Mouse (Mus musculus) heart, embryonic 11.5 days (tissue): Measurements from ENCODE around the gene Gm3411. TPM values are rescaled to one million over a fixed set of nuclear protein-coding genes. Genes with fewer than 3 reads are reported as not detected.
"Not testable (repeated sequence)": the region's sequence is repeated elsewhere in the genome, so short reads cannot be mapped to it uniquely, and the experiment has no call there.

Experiments
- ATAC-seq: fragments of 200-750 bp; cut with Nextera tagmentation; replicated peaks from 2 replicates; pipeline ENCODE4 v1.8.0; 2017; ENCODE audit warnings: moderate library complexity; ENCODE audit not compliant: insufficient number of reproducible peaks, low FRiP score, low TSS enrichment
- H3K27ac ChIP-seq: fragments of 300-500 bp; sonication (generic); 2 replicates; pipeline ENCODE4 v1.5.1; 2014; ENCODE audit warnings: mild to moderate bottlenecking, low read depth, low read length
- H3K27me3 ChIP-seq: fragments of 300-500 bp; sonication (generic); 2 replicates; pipeline ENCODE4 v1.6.1; 2014; ENCODE audit warnings: mild to moderate bottlenecking, low read length, mixed read lengths; ENCODE audit not compliant: control insufficient read depth, insufficient read depth
- H3K36me3 ChIP-seq: fragments of 300-500 bp; sonication (generic); 2 replicates; pipeline ENCODE4 v1.6.1; 2014; ENCODE audit warnings: mild to moderate bottlenecking, low read length, moderate library complexity, mixed read lengths; ENCODE audit not compliant: control insufficient read depth, insufficient read depth
- H3K4me1 ChIP-seq: fragments of 300-500 bp; sonication (generic); 2 replicates; pipeline ENCODE4 v1.6.1; 2014; ENCODE audit warnings: low read length; ENCODE audit not compliant: control insufficient read depth, insufficient read depth
- H3K4me2 ChIP-seq: fragments of 300-500 bp; sonication (generic); 2 replicates; pipeline ENCODE4 v1.6.1; 2014; ENCODE audit warnings: mild to moderate bottlenecking, moderate library complexity
- H3K4me3 ChIP-seq: fragments of 300-500 bp; sonication (generic); 2 replicates; pipeline ENCODE4 v1.5.1; 2014; ENCODE audit warnings: low read depth, low read length
- H3K9ac ChIP-seq: fragments of 300-500 bp; sonication (generic); 2 replicates; pipeline ENCODE4 v1.6.1; 2014; ENCODE audit warnings: mild to moderate bottlenecking, low read depth, low read length, moderate library complexity
- H3K9me3 ChIP-seq: fragments of 300-500 bp; sonication (generic); replicated peaks from 2 replicates; pipeline ENCODE4 v1.6.1; 2016; ENCODE audit warnings: low read length; ENCODE audit not compliant: control insufficient read depth
- WGBS: fragments of 180-500 bp; shearing (Covaris S2); extraction: QIAGEN DNeasy Blood & Tissue Kit; methylation state at CpG from one replicate; pipeline ENCODE4 v1.1.7; 2014; ENCODE audit not compliant: insufficient replicate concordance; 5-methylcytosine and 5-hydroxymethylcytosine counted together
- polyA plus RNA-seq: library from polyadenylated mRNA; unstranded; fragments of >200 nt; fragmentation: Nextera tagmentation; extraction: Ambion mirVana; gene quantifications from 2 replicates; pipeline ENCODE4 v1.2.1, GENCODE M21; 2014

Gene Gm3411
- 4.3 and 4.4 TPM in 2 replicates for polyA plus RNA-seq

DNA sequence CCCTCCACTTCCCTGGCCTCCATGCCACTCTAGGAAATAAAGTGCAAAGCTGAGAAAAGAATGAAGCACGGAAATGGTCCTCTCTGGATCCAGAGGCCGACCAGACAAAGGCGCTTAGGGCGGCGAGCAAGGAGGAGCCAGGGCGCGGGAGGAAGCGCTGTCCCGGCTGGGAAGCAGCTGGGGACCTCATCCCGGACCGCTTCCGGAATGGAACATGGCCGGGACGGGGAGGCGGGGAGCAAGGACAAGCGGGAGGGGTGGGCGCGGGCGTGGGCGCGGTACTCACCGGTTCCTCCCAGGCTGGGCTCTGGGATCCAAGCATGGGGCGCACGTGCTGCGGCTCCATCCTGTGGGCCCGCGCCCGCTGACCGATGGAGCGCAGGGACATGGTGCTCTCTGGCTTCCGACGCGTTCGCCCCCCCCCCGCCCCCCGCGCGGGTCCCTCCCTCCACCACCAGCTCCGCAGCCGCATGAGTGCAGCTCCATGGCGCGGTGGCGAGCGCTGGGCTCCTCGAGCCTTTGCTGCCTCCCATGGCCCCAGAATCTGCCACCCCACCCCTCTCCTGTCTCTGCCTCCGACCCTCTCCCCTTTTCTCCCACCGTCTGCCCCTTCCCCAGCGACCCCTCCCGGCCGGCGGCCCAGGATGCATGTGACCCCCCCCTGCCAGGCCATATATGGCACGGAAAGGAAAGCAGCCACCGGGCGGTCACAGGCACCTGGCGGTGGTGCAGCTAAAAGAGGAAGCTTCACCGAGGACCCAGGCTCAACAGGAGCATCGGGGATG lies at the start of gene Gm3411:
Gene Gm3411 (minus strand): TSS at position 320 of the 785 bp plus-strand sequence.
- H3K9ac ChIP-seq: 0 out of 2 replicates have a peak within 1 kb of the TSS, but pooled peaks have one; percentile 59
- H3K4me1 ChIP-seq, H3K27ac ChIP-seq, H3K27me3 ChIP-seq, H3K9me3 ChIP-seq, ATAC-seq, H3K36me3 ChIP-seq: not testable (repeated sequence)
- peak within 1 kb of the TSS; percentile 61 for H3K4me2 ChIP-seq
- H3K4me3 ChIP-seq: peak within 1 kb of the TSS; percentile 46
- 1% methylated on average over 47 of the region's 57 CpGs for WGBS

- not testable (repeated sequence) for H3K4me1 ChIP-seq, H3K27ac ChIP-seq, H3K9me3 ChIP-seq, H3K36me3 ChIP-seq, H3K4me3 ChIP-seq, ATAC-seq, H3K9ac ChIP-seq, H3K27me3 ChIP-seq, H3K4me2 ChIP-seq
- 72% methylated on average over 2 of the region's 2 CpGs for WGBS
These were observed 17.7 kb upstream of the Gm3411 start, which contains the start of gene Gm21103 for GRCm38 (mm10) chr14:6304743-6305142. Gm21103 (minus strand) TSS chr14:6304843.

DNA sequence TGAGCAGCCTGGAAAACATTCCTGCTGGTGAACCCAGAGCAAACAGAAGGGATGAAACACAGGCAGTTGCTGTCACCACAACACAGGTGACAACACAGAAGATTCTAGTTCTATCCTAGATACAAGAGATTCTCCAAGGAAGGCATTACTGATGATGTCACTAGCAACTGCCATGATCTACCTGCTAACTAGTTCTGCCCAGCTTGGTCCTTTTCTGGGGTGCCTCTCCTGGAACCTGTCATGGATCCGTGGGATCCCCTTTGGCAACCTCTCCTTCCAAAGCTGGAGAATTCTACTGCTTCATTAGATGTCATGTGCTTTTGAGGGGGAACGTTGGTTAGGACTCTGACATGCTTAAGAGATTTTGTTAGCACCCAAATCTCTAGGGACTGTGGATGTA lies 67.9 kb downstream of the Gm3411 start, which contains the start of gene Gm21560:
Gene Gm21560 (minus strand): TSS at position 101 of the 400 bp plus-strand sequence.
- WGBS: 63% methylated on average over 1 of the region's 2 CpGs
- H3K9me3 ChIP-seq, H3K4me3 ChIP-seq, H3K36me3 ChIP-seq, H3K4me1 ChIP-seq, H3K27me3 ChIP-seq, H3K4me2 ChIP-seq, ATAC-seq, H3K9ac ChIP-seq, H3K27ac ChIP-seq: not testable (repeated sequence)

Other genes starting within 250 kb of the Gm3411 start
- gene Gm6337, start 229.0 kb downstream of the Gm3411 start, polyA plus RNA-seq: 0.20 TPM in 1 of 2 replicates, not detected in the other
- 1.2 and 2.2 TPM in 2 replicates for gene Gm8206, start 193.3 kb downstream of the Gm3411 start, polyA plus RNA-seq
- gene Gm3468, start 178.6 kb downstream of the Gm3411 start, polyA plus RNA-seq: 3.2 and 3.6 TPM in 2 replicates
- not detected in 2 replicates for gene Gm3476, start 161.4 kb downstream of the Gm3411 start, polyA plus RNA-seq
- gene Gm21560, start 68.0 kb downstream of the Gm3411 start, polyA plus RNA-seq: not detected in 2 replicates
- 0.50 TPM in 1 of 2 replicates, not detected in the other for gene Gm21103, start 17.6 kb upstream of the Gm3411 start, polyA plus RNA-seq
- gene Gm3618, start 56.4 kb upstream of the Gm3411 start, polyA plus RNA-seq: not detected in 2 replicates
- gene Gm16440, start 103.1 kb upstream of the Gm3411 start, polyA plus RNA-seq: not detected in 2 replicates
- gene Gm3591, start 125.2 kb upstream of the Gm3411 start, polyA plus RNA-seq: 3.5 and 3.6 TPM in 2 replicates
- gene Gm3594, start 157.4 kb upstream of the Gm3411 start, polyA plus RNA-seq: not detected in 2 replicates